Mouse (Mus musculus): Measurements from ENCODE around the gene Lxn.
A peak's percentile ranks its signal among the peaks of the same experiment; 100 is the strongest.

The Lxn gene

GRCm38 (mm10) chr3:67462015-67462414 lies 1.7 kb downstream of the Lxn start:
- no peak for DNase-seq (ENCODE audit: low read depth in 1 of 2, low spot score in 2 of 2)

- DNase-seq (ENCODE audit: low read depth in 1 of 2, low spot score in 2 of 2) = no peak
Observed at GRCm38 (mm10) chr3:67459881-67460280, 3.8 kb downstream of the Lxn start.

GRCm38 (mm10) chr3:67450601-67451210 lies 13.0 kb downstream of the Lxn start:
- no peak for DNase-seq (ENCODE audit: low read depth in 1 of 2, low spot score in 2 of 2)

GRCm38 (mm10) chr3:67449660-67450059 lies 14.1 kb downstream of the Lxn start:
- DNase-seq (ENCODE audit: low read depth in 1 of 2, low spot score in 2 of 2) = no peak

- no peak for DNase-seq (ENCODE audit: low read depth in 1 of 2, low spot score in 2 of 2)
Observed at GRCm38 (mm10) chr3:67447143-67447542, 16.6 kb downstream of the Lxn start.

- DNase-seq (ENCODE audit: low read depth in 1 of 2, low spot score in 2 of 2) = no peak
Observed at GRCm38 (mm10) chr3:67434011-67434410, 29.7 kb downstream of the Lxn start.

GRCm38 (mm10) chr3:67429999-67430380 lies 33.7 kb downstream of the Lxn start, which contains the start of gene Gfm1:
TSS of gene Gfm1 (plus strand) at chr3:67430096.
- peak; percentile 54 to 63 for DNase-seq (ENCODE audit: low read depth in 1 of 2, low spot score in 2 of 2)

- no peak for DNase-seq (ENCODE audit: low read depth in 1 of 2, low spot score in 2 of 2)
Observed at GRCm38 (mm10) chr3:67429338-67429998, 34.3 kb downstream of the Lxn start.

Data from monocyte, adult 2 months (primary cell).